Mouse (Mus musculus): ENCODE measurements at regions not wholly inside any gene's neighbourhood (a gene's known extent, or its start where the extent isn't known, plus 50 kb on each side); places are given as distances from the start of the nearest gene placed in this dataset.

DNA sequence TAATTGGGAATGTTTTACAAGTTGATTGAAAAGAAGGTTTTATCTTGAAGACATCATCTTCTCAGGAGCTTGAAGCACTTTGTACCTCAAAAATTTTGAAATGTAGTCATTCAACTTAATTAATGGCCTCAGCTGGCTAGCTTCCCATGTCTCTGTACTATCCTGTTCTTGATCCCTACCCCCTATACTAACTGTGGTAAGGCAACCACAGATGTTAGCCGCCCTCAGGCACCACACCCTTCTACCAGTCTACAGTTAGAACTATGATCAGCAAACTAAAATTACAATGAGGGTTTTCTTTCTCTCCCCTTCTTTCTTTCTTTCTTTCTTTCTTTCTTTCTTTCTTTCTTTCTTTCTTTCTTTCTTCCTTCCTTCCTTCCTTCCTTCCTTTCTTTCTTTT lies 225.1 kb upstream of the Mef2c start:
- Histone ChIP-seq H3K27ac (ENCODE audit: low read length) (no peak overlapping the region), H3K36me3 (ENCODE audit: control insufficient read depth, insufficient read depth) (no peaks in the 10 kb centered on the region), H3K4me1 (ENCODE audit: control insufficient read depth, insufficient read depth, low read length) (no peaks in the 10 kb centered on the region), H3K27me3 (ENCODE audit: control insufficient read depth, insufficient read depth, low read length) (no peaks in the 10 kb centered on the region), H3K4me3 (ENCODE audit: low read length) (no peak overlapping the region), H3K9ac (ENCODE audit: low read length) (no peak overlapping the region), H3K9me3 (replicated peaks; ENCODE audit: control insufficient read depth, low read length) (no peaks in the 10 kb centered on the region), H3K4me2 (ENCODE audit: low read depth, low read length) (no peak overlapping the region)
- WGBS, result 74% methylated on average over 1 of the region's 1 CpGs
- no peak for ATAC-seq (replicated peaks; ENCODE audit: extremely low read depth, insufficient read depth, low FRiP score)

DNA sequence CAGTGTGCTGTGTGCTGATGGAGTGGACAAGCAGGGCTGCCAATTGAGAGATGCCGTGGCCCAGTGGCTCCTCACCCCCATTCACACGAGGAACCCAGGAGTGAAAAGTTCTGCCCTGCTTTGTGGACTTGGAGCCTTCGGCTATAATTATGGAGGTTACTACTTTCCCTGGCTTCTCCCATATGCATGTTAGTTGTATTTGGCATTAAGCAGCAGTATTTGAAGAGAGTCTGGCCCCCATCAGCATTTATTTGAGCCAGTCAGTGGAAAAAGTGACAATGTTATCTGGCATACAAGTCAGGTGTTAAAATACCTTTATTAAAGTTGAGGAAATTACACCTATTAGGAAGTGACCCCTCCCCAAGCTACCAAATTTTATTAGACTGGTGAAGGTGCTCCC lies 196.1 kb upstream of the Mef2c start:
- Histone ChIP-seq H3K27me3 (ENCODE audit: control insufficient read depth, insufficient read depth, low read length) (no peaks in the 10 kb centered on the region), H3K27ac (ENCODE audit: low read length) (no peak overlapping the region), H3K9ac (ENCODE audit: low read length) (no peak overlapping the region), H3K4me2 (ENCODE audit: low read depth, low read length) (no peak overlapping the region), H3K9me3 (replicated peaks; ENCODE audit: control insufficient read depth, low read length) (no peaks in the 10 kb centered on the region), H3K4me3 (ENCODE audit: low read length) (no peak overlapping the region), H3K4me1 (ENCODE audit: control insufficient read depth, insufficient read depth, low read length) (no peaks in the 10 kb centered on the region), H3K36me3 (ENCODE audit: control insufficient read depth, insufficient read depth) (no peaks in the 10 kb centered on the region)
- ATAC-seq (replicated peaks; ENCODE audit: extremely low read depth, insufficient read depth, low FRiP score), result no peak
- 78% methylated on average over 3 of the region's 3 CpGs for WGBS

DNA sequence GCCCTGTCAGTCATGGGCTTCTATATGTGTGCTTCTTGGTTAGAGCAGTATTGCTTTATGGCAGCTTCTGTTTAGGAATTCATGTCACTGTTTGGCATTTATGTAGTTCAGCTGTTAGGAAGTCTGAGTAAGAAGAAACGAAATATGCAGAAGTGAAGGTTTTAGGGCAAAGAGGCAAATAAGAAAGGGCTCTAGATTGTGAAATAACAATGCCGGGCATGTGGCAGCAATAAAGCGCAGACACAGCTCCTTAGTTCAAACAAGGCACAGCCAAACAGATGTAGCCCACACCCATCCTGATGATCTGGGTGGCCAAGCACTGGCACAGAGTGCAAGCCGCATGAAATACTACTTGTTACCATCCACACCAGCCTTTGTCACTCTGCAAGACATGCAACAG lies 175.3 kb upstream of the Mef2c start:
- H3K4me3 ChIP-seq (ENCODE audit: low read length), result no peak overlapping the region
- no peaks in the 10 kb centered on the region for H3K9me3 ChIP-seq (replicated peaks; ENCODE audit: control insufficient read depth, low read length)
- H3K27me3 ChIP-seq (ENCODE audit: control insufficient read depth, insufficient read depth, low read length), result no peaks in the 10 kb centered on the region
- H3K9ac ChIP-seq (ENCODE audit: low read length), result no peak overlapping the region
- 82% methylated on average over 4 of the region's 4 CpGs for WGBS
- no peaks in the 10 kb centered on the region for H3K4me1 ChIP-seq (ENCODE audit: control insufficient read depth, insufficient read depth, low read length)
- ATAC-seq (replicated peaks; ENCODE audit: extremely low read depth, insufficient read depth, low FRiP score), result no peak
- no peak overlapping the region for H3K4me2 ChIP-seq (ENCODE audit: low read depth, low read length)
- no peaks in the 10 kb centered on the region for H3K36me3 ChIP-seq (ENCODE audit: control insufficient read depth, insufficient read depth)
- no peak overlapping the region for H3K27ac ChIP-seq (ENCODE audit: low read length)

DNA sequence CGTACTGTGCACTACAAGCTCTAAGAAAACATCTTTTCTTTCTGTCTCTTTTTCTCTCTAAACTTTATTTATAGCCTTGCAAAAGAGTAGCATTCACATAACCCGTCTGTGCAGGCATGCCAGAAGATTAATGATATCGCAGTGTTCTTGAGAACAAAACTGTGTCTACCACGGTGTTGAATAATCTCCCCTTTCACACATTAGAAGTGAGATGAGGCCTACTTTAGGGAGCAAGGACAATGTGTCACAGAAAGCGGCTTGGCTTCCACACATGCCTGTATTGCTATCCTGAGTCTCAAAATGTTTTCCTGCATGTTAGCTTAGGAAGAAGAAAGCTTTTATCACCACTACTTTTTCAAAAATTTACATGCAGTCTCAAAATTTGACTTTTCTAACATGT lies 170.1 kb upstream of the Mef2c start:
- H3K9me3 ChIP-seq (replicated peaks; ENCODE audit: control insufficient read depth, low read length), result no peaks in the 10 kb centered on the region
- H3K4me2 ChIP-seq (ENCODE audit: low read depth, low read length), result no peak overlapping the region; the same call in 1 of the 2 replicates
- no peak overlapping the region for H3K4me3 ChIP-seq (ENCODE audit: low read length)
- no peaks in the 10 kb centered on the region for H3K36me3 ChIP-seq (ENCODE audit: control insufficient read depth, insufficient read depth)
- WGBS, result 34% methylated on average over 5 of the region's 5 CpGs
- no peak overlapping the region for H3K9ac ChIP-seq (ENCODE audit: low read length)
- H3K27me3 ChIP-seq (ENCODE audit: control insufficient read depth, insufficient read depth, low read length), result no peaks in the 10 kb centered on the region
- no peak overlapping the region; the same call in 1 of the 2 replicates for H3K27ac ChIP-seq (ENCODE audit: low read length)
- peak; percentile 45; the same call in 1 of the 2 replicates for ATAC-seq (replicated peaks; ENCODE audit: extremely low read depth, insufficient read depth, low FRiP score)
- H3K4me1 ChIP-seq (ENCODE audit: control insufficient read depth, insufficient read depth, low read length), result no peaks in the 10 kb centered on the region; the same call in 1 of the 2 replicates

DNA sequence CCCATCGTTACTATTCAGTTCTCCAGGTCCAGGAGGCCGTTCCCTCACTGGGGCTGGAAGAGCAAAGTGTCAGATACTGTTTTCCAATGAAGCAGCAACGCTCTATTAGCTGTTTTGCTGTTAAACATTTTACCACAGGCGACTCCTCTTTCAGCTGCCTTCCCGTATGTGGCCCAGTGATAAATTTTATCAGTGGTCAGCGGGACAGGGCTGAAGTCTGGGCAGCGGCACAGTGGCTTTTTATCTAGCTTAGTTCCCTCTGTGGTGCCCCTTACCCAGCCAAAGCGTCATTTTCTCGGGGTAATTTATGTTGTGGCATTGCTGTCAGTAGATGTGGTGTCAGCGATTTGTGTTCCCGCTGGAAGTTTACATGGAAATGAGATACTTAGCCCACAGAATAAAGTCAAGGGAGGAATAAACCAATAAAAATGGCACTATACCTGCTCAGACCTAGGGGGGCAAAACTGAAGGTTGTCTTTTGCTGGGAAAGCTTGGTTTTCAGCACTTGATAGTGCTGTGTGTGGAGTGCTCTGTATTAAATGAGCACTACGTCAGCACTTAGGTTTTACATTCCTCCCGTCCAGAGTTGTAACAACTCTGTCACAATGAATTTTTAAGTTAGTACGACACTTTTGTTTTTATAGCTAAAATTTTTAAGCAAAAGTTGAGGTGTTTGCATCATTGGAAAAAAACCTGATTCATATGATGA lies 159.1 kb upstream of the Mef2c start:
- Histone ChIP-seq H3K27ac (ENCODE audit: low read length) (no peak overlapping the region), H3K4me2 (ENCODE audit: low read depth, low read length) (peak overlapping the region; percentile 33), H3K9ac (ENCODE audit: low read length) (no peak overlapping the region), H3K4me3 (ENCODE audit: low read length) (no peak overlapping the region), H3K9me3 (replicated peaks; ENCODE audit: control insufficient read depth, low read length) (no peaks in the 10 kb centered on the region), H3K4me1 (ENCODE audit: control insufficient read depth, insufficient read depth, low read length) (no peaks in the 10 kb centered on the region), H3K36me3 (ENCODE audit: control insufficient read depth, insufficient read depth) (no peaks in the 10 kb centered on the region), H3K27me3 (ENCODE audit: control insufficient read depth, insufficient read depth, low read length) (no peaks in the 10 kb centered on the region)
- WGBS, result 35% methylated on average over 14 of the region's 14 CpGs
- ATAC-seq (replicated peaks; ENCODE audit: extremely low read depth, insufficient read depth, low FRiP score), result no peak

DNA sequence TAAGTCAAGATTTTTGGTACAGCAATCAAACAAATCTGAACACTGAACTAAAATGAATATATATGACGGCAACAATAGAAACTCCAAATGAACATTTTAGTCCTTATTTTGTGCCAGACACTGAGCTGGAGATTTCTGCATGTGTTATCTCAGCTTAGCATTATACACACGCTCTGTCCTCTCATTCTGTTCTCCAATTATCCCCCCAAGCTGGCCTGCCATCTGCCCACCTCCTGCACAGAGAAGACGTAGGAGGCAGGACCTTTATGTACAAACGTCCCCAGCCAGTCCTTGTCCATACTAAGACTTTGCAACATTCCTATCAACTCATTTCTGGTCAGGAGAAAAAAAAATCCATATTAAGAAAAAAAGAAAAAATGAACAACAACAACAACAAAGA lies 148.5 kb upstream of the Mef2c start:
- H3K4me3 ChIP-seq (ENCODE audit: low read length), result no peak overlapping the region
- H3K27ac ChIP-seq (ENCODE audit: low read length), result no peak overlapping the region
- no peaks in the 10 kb centered on the region for H3K4me1 ChIP-seq (ENCODE audit: control insufficient read depth, insufficient read depth, low read length)
- no peaks in the 10 kb centered on the region for H3K9me3 ChIP-seq (replicated peaks; ENCODE audit: control insufficient read depth, low read length)
- no peak overlapping the region for H3K4me2 ChIP-seq (ENCODE audit: low read depth, low read length)
- ATAC-seq (replicated peaks; ENCODE audit: extremely low read depth, insufficient read depth, low FRiP score), result no peak
- no peak overlapping the region for H3K9ac ChIP-seq (ENCODE audit: low read length)
- no peaks in the 10 kb centered on the region for H3K36me3 ChIP-seq (ENCODE audit: control insufficient read depth, insufficient read depth)
- WGBS, result 82% methylated on average over 4 of the region's 4 CpGs
- no peaks in the 10 kb centered on the region for H3K27me3 ChIP-seq (ENCODE audit: control insufficient read depth, insufficient read depth, low read length)

DNA sequence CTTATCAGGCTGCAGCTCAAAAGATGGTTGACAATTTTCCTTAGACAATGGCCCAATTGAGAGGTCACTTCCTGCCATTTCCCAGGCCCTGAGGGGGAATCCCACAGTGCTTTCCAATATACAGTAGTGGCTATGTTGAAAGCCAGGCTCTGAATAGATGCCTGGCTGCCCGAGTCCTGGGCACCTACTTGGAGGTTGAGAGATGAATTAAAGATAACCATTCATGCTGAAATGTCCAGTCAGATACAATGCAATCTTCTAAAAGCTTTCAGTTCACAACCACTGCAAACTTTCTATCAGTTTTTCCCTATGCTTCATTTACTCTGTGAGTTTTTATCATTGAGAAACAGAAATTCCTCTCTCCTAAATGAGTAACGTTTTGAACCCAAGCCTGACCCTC lies 143.3 kb upstream of the Mef2c start:
- ATAC-seq (replicated peaks; ENCODE audit: extremely low read depth, insufficient read depth, low FRiP score), result no peak
- 35% methylated on average over 2 of the region's 2 CpGs for WGBS
- H3K36me3 ChIP-seq (ENCODE audit: control insufficient read depth, insufficient read depth), result no peaks in the 10 kb centered on the region

DNA sequence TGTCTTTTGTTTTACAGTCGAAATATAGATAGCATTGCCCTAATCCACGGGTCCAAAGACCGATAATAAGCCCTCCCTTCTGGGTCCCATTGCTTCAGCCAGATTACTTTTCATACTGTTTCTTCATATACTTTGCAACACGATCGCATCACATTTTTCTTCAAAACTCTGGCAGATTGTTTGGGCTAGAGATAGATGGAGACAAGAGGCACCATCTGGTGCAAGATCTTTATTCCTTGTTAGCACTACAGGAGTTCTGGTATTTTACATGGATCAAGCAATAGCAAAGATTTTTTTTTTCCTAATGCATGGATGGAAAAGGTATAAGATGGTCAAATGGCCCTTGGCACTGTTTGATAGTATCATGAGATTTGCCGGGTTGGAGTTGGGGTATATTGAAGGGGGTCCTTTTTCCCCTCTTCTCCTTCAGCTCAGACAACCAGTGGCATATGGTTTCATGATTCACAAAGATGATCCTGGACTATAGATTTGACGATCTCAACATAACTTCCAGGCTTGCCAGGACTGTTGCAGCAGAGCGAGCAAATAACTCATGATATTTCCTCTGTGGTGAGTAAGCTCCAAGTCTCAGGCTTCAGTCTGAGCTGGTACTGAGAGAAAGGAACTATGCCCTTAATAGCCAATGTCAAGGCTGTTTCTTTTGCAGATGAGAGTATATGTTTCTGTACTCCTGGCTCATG lies 127.6 kb upstream of the Mef2c start:
- 91% methylated on average over 8 of the region's 8 CpGs for WGBS
- no peak for ATAC-seq (replicated peaks; ENCODE audit: extremely low read depth, insufficient read depth, low FRiP score)
- no peaks in the 10 kb centered on the region for H3K9me3 ChIP-seq (replicated peaks; ENCODE audit: control insufficient read depth, low read length)
- H3K9ac ChIP-seq (ENCODE audit: low read length), result no peak overlapping the region
- H3K36me3 ChIP-seq (ENCODE audit: control insufficient read depth, insufficient read depth), result no peaks in the 10 kb centered on the region
- no peaks in the 10 kb centered on the region for H3K4me1 ChIP-seq (ENCODE audit: control insufficient read depth, insufficient read depth, low read length)
- no peaks in the 10 kb centered on the region for H3K27me3 ChIP-seq (ENCODE audit: control insufficient read depth, insufficient read depth, low read length)
- no peak overlapping the region for H3K27ac ChIP-seq (ENCODE audit: low read length)
- no peak overlapping the region for H3K4me3 ChIP-seq (ENCODE audit: low read length)
- H3K4me2 ChIP-seq (ENCODE audit: low read depth, low read length), result no peak overlapping the region

More for the DNA sequence above, 143.3 kb upstream of the Mef2c start:
- H3K9me3 ChIP-seq (replicated peaks; ENCODE audit: control insufficient read depth, low read length), result no peaks in the 10 kb centered on the region
- H3K4me3 ChIP-seq (ENCODE audit: low read length), result no peak overlapping the region
- H3K4me1 ChIP-seq (ENCODE audit: control insufficient read depth, insufficient read depth, low read length), result no peaks in the 10 kb centered on the region
- no peaks in the 10 kb centered on the region for H3K27me3 ChIP-seq (ENCODE audit: control insufficient read depth, insufficient read depth, low read length)
- H3K9ac ChIP-seq (ENCODE audit: low read length), result no peak overlapping the region
- no peak overlapping the region for H3K27ac ChIP-seq (ENCODE audit: low read length)
- H3K4me2 ChIP-seq (ENCODE audit: low read depth, low read length), result no peak overlapping the region

DNA sequence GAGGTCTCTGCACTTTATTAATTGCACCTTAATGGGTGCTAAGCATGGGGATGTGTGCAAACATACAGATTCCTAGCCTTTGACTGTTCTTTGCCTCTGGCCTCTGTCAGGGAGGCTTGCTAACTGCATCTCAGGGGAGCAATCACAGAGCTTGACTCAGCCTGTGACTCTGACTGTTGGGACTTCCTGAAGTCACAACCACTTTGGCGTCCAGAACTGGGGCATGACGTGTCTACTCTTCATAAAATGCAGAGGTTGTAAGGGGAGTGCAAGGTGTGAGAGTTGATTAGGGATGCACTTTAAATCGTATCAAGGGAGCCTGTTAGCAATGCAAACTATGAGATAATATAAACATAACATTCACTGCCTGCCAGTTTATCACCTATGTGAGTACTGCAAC lies 125.2 kb upstream of the Mef2c start:
- Histone ChIP-seq H3K4me1 (ENCODE audit: control insufficient read depth, insufficient read depth, low read length) (no peaks in the 10 kb centered on the region), H3K9me3 (replicated peaks; ENCODE audit: control insufficient read depth, low read length) (no peaks in the 10 kb centered on the region), H3K27me3 (ENCODE audit: control insufficient read depth, insufficient read depth, low read length) (no peaks in the 10 kb centered on the region), H3K36me3 (ENCODE audit: control insufficient read depth, insufficient read depth) (no peaks in the 10 kb centered on the region), H3K9ac (ENCODE audit: low read length) (no peak overlapping the region), H3K4me3 (ENCODE audit: low read length) (no peak overlapping the region), H3K27ac (ENCODE audit: low read length) (no peak overlapping the region), H3K4me2 (ENCODE audit: low read depth, low read length) (no peak overlapping the region)
- WGBS, result 39% methylated on average over 3 of the region's 3 CpGs
- ATAC-seq (replicated peaks; ENCODE audit: extremely low read depth, insufficient read depth, low FRiP score), result no peak

All from heart, embryonic 16.5 days (tissue).